Mouse (Mus musculus) liver, postnatal 0 days (tissue): ENCODE data around the gene Napepld.

Experiments
- CTCF ChIP-seq: sonication (generic); IDR thresholded peaks from 2 replicates; pipeline ENCODE4 v1.5.1; 2016; ENCODE audit warnings: antibody characterized with exemption, low read depth
- EP300 ChIP-seq: IDR thresholded peaks from 2 replicates; pipeline ENCODE4 v1.6.1; 2016; ENCODE audit warnings: antibody characterized with exemption, low read depth, mild to moderate bottlenecking

DNA sequence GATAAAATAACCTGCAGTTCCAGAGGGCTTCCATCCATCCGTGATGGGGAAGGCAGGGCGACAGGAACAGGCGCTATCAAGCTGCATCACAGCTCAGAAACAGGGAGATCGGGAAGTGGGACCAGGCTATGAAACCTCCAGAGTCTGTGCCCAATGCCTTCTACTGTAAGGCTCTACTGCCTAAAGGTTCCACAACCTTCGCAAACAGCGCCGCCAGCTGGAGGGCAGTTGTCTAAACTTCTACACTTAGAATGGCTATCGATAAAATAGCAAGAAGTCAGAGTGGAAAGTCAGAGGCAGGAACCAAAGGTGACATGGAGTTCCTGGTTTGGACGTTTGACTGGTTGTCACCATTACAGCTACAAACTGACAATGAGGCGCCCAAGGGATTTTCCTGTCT, 34.4 kb upstream of the Napepld start:
- TF ChIP-seq CTCF (peak; percentile 87), EP300 (no peak)
